ENCODE assay signal across 31 mouse cellular contexts in the genomic region with DNA sequence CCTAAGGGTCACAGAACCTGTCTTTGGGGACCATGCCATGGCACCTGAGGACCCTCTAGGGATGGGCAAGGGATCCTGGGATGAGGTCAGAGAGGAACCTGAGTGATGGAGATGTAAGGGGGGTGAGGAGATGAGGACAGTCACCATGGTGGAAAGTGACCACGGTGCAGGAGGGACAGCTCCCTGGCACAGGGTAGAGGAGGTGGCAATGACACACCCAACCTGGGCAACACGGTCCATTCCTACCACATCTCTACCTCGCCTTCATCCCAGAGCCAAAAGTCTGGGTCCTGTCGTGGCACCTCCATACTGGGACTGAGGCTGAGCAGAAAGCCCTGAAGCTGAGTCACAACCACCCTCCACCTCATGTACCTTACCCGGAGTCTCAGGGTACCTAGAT. TPM values are rescaled to one million over a fixed set of nuclear protein-coding genes. Genes with fewer than 3 reads are reported as not detected.
DNase-seq lines count a peak whose midpoint lies in the region; ATAC-seq and TF ChIP-seq lines count a peak whose summit lies in the region.
"Had no signal": no experiment of that assay in that cellular context is flagged by ENCODE, and none has a peak within 500 bp of the region (broad histone marks: within the 10 kb centered on the region; RNA-seq: fewer than 3 reads in every experiment).

No protein-coding gene starts in this region.

- H3K27ac ChIP-seq in gastrocnemius, adult 2 months: peak overlapping the region; percentile 92
- H3K27ac ChIP-seq in heart, embryonic 13.5 days (replicated peaks): peak overlapping the region; percentile 98
- peak overlapping the region; percentile 99 for H3K27ac ChIP-seq in heart, postnatal 0 days (ENCODE audit: low read depth)
- no peak overlapping the region for H3K27ac ChIP-seq in stomach, embryonic 14.5 days (ENCODE audit: low read length)
- H3K27ac ChIP-seq: embryonic facial prominence, embryonic 10.5 days; hindbrain, postnatal 0 days; kidney, postnatal 0 days; liver, embryonic 13.5 days; midbrain, embryonic 15.5 days had no signal

- WGBS in heart, embryonic 13.5 days: 37% methylated on average over 5 of the region's 5 CpGs
- WGBS in heart, postnatal 0 days: 38% methylated on average over 5 of the region's 5 CpGs
- 77% methylated on average over 5 of the region's 5 CpGs for WGBS in stomach, embryonic 14.5 days

- H3K36me3 ChIP-seq in heart, embryonic 13.5 days: peaks cover 20% of the 10 kb centered on the region
- peaks cover 16% of the 10 kb centered on the region for H3K36me3 ChIP-seq in heart, postnatal 0 days (replicated peaks; ENCODE audit: control insufficient read depth, insufficient read depth, low read length)
- no peaks in the 10 kb centered on the region for H3K36me3 ChIP-seq in stomach, embryonic 14.5 days (ENCODE audit: control insufficient read depth, insufficient read depth, low read length)
- H3K36me3 ChIP-seq: embryonic facial prominence, embryonic 10.5 days; liver, embryonic 13.5 days; midbrain, embryonic 15.5 days had no signal

- H3K4me3 ChIP-seq in gastrocnemius, adult 2 months: peak overlapping the region; percentile 75
- H3K4me3 ChIP-seq in heart, embryonic 13.5 days: peak overlapping the region; percentile 81
- peak overlapping the region; percentile 83 for H3K4me3 ChIP-seq in heart, postnatal 0 days (ENCODE audit: low read depth, low read length)
- no peak overlapping the region for H3K4me3 ChIP-seq in stomach, embryonic 14.5 days (ENCODE audit: low read depth, low read length)
- H3K4me3 ChIP-seq: embryonic facial prominence, embryonic 10.5 days; liver, embryonic 13.5 days; midbrain, embryonic 15.5 days had no signal

- H3K9me3 ChIP-seq in heart, embryonic 13.5 days: no peaks in the 10 kb centered on the region
- no peaks in the 10 kb centered on the region for H3K9me3 ChIP-seq in heart, postnatal 0 days (replicated peaks; ENCODE audit: control insufficient read depth, low read length)
- no peaks in the 10 kb centered on the region for H3K9me3 ChIP-seq in stomach, embryonic 14.5 days (ENCODE audit: control insufficient read depth, low read depth, low read length)
- H3K9me3 ChIP-seq: embryonic facial prominence, embryonic 10.5 days; liver, embryonic 13.5 days; midbrain, embryonic 15.5 days had no signal

- ATAC-seq in heart, embryonic 13.5 days (ENCODE audit: extremely low read depth, insufficient number of reproducible peaks, low FRiP score, low TSS enrichment): no peak
- ATAC-seq in heart, postnatal 0 days (ENCODE audit: insufficient read depth, low read depth): no peak
- no peak for ATAC-seq in stomach, embryonic 14.5 days (ENCODE audit: insufficient number of reproducible peaks, insufficient read depth, low FRiP score, low read depth)
- ATAC-seq: forebrain, postnatal 0 days; hindbrain, postnatal 0 days; midbrain, embryonic 15.5 days had no signal

- no peak for TF ChIP-seq EP300 in heart, postnatal 0 days (IDR thresholded peaks at IDR 0.05; ENCODE audit: low read depth)

- H3K4me1 ChIP-seq in heart, embryonic 13.5 days: peaks cover 73% of the 10 kb centered on the region
- H3K4me1 ChIP-seq in heart, postnatal 0 days (ENCODE audit: control insufficient read depth, insufficient read depth): peaks cover 33% of the 10 kb centered on the region
- peaks cover 33% of the 10 kb centered on the region for H3K4me1 ChIP-seq in stomach, embryonic 14.5 days (ENCODE audit: control insufficient read depth, insufficient read depth, low read length)

- DNase-seq in gastrocnemius, adult 2 months: no peak
- no peak for DNase-seq in gastrocnemius, adult 18-20 months (ENCODE audit: low spot score)
- no peak for DNase-seq in heart, postnatal 25 days (ENCODE audit: low spot score)
- peak; percentile 16 for DNase-seq in heart, postnatal 0 days (ENCODE audit: low spot score)
- DNase-seq in left cerebral cortex, postnatal 36 days (ENCODE audit: low spot score in 2 of 2): no peak
- DNase-seq in cerebellum, adult 11 months: no peak
- DNase-seq: adrenal gland, postnatal 10 days; cerebellum, adult 2 months; forebrain, postnatal 0 days; kidney, adult 18-20 months; layer of hippocampus, adult 9-11 months; liver, embryonic 13.5 days; lung, embryonic 14.5 days; right cerebral cortex, adult 18-20 months; right cerebral cortex, postnatal 4 days; thymus, postnatal 25 days had no signal

- TF ChIP-seq CTCF in gastrocnemius, adult 2 months (IDR thresholded peaks at IDR 0.05): no peak
- TF ChIP-seq CTCF in heart, postnatal 0 days (IDR thresholded peaks at IDR 0.05; ENCODE audit: low read depth): no peak

- peaks cover 5% of the 10 kb centered on the region; the same call in 1 of the 2 replicates for H3K27me3 ChIP-seq in heart, embryonic 13.5 days (replicated peaks)
- H3K27me3 ChIP-seq in heart, postnatal 0 days (ENCODE audit: control insufficient read depth, insufficient read depth, low read length): no peaks in the 10 kb centered on the region
- no peaks in the 10 kb centered on the region for H3K27me3 ChIP-seq in stomach, embryonic 14.5 days (ENCODE audit: control insufficient read depth, insufficient read depth, low read length)
- H3K27me3 ChIP-seq: midbrain, embryonic 15.5 days had no signal

- H3K9ac ChIP-seq in heart, embryonic 13.5 days: peak overlapping the region; percentile 99
- peak overlapping the region; percentile 99 for H3K9ac ChIP-seq in heart, postnatal 0 days (replicated peaks; ENCODE audit: low read depth, low read length)
- H3K9ac ChIP-seq in stomach, embryonic 14.5 days (replicated peaks; ENCODE audit: low read depth, low read length): no peak overlapping the region
- H3K9ac ChIP-seq: forebrain, postnatal 0 days; liver, embryonic 13.5 days; midbrain, embryonic 15.5 days had no signal

- peak overlapping the region; percentile 90 for H3K4me2 ChIP-seq in heart, embryonic 13.5 days
- peak overlapping the region; percentile 77 for H3K4me2 ChIP-seq in heart, postnatal 0 days (ENCODE audit: low read depth, low read length)
- peak overlapping the region; percentile 4; the same call in 1 of the 2 replicates for H3K4me2 ChIP-seq in stomach, embryonic 14.5 days (replicated peaks; ENCODE audit: low read depth, low read length)
- H3K4me2 ChIP-seq: liver, embryonic 13.5 days; midbrain, embryonic 15.5 days had no signal

- intact Hi-C loops in gastrocnemius, adult 2 months (cut with DNase I): no loop called here
- intact Hi-C loops in heart, postnatal 25 days (cut with DNase I): no loop called here
- intact Hi-C loops in left cerebral cortex, postnatal 36 days (cut with DNase I): no loop called here

RNA-seq across cellular contexts. Expression of a gene that starts 2.3 kb away (rescaled TPM):
- 100 to 1,000 TPM; 223 to 468 TPM for total RNA-seq in gastrocnemius, adult 2 months (2021)
- total RNA-seq in gastrocnemius, adult 18-20 months (2021): 100 to 1,000 TPM; 331 to 560 TPM
- polyA plus RNA-seq in heart, embryonic 13.5 days (2015; fragmentation: Nextera tagmentation; extraction: Ambion mirVana): 183 and 184 TPM in 2 replicates
- total RNA-seq in heart, postnatal 25 days (2021): 1,000 to 10,000 TPM; 1,043 to 1,140 TPM
- 556 and 673 TPM in 2 replicates for total RNA-seq in heart, postnatal 0 days (2014; rRNA removed; ENCODE audit: low replicate concordance)
- 195 and 203 TPM in 2 replicates for polyA plus RNA-seq in heart, postnatal 0 days (2015; fragmentation: Nextera tagmentation; extraction: Ambion mirVana)
- polyA plus RNA-seq in stomach, embryonic 14.5 days (2014; fragmentation: Nextera tagmentation; extraction: Ambion mirVana): 4.2 and 4.7 TPM in 2 replicates
- total RNA-seq in left cerebral cortex, postnatal 36 days (2021): under 1 TPM; 0.18 to 0.47 TPM
- total RNA-seq: common myeloid progenitor, adult 5-6 weeks; forebrain, postnatal 0 days; hindbrain, postnatal 0 days had no signal
- polyA plus RNA-seq: embryonic facial prominence, embryonic 10.5 days; forebrain, embryonic 11.5 days; forebrain, postnatal 0 days; hindbrain, embryonic 11.5 days; midbrain, embryonic 15.5 days had no signal

RNA-seq across cellular contexts. Expression of a gene that starts 7.0 kb away (rescaled TPM):
- total RNA-seq in gastrocnemius, adult 2 months (2021): under 1 TPM in 1 of 2 experiments, not detected in 1; 0.25 TPM
- total RNA-seq in gastrocnemius, adult 18-20 months (2021): under 1 TPM in 1 of 2 experiments, not detected in 1; 0.40 TPM
- 0.79 and 0.99 TPM in 2 replicates for polyA plus RNA-seq in heart, embryonic 13.5 days (2015; fragmentation: Nextera tagmentation; extraction: Ambion mirVana)
- 1 to 10 TPM in 1 of 2 experiments, under 1 TPM in 1; 0.60 to 1.5 TPM for total RNA-seq in heart, postnatal 25 days (2021)
- 0.23 and 0.65 TPM in 2 replicates for total RNA-seq in heart, postnatal 0 days (2014; rRNA removed; ENCODE audit: low replicate concordance)
- 0.58 and 0.87 TPM in 2 replicates for polyA plus RNA-seq in heart, postnatal 0 days (2015; fragmentation: Nextera tagmentation; extraction: Ambion mirVana)
- polyA plus RNA-seq in stomach, embryonic 14.5 days (2014; fragmentation: Nextera tagmentation; extraction: Ambion mirVana): not detected in 2 replicates
- total RNA-seq in left cerebral cortex, postnatal 36 days (2021): under 1 TPM in 1 of 2 experiments, not detected in 1; 0.84 TPM
- total RNA-seq: adrenal gland, postnatal 10 days; common myeloid progenitor, adult 5-6 weeks; forebrain, postnatal 0 days; left cerebral cortex, adult 18-20 months; left cerebral cortex, postnatal 25 days had no signal
- polyA plus RNA-seq: cerebellum, adult 2 months; forebrain, embryonic 11.5 days; forebrain, postnatal 0 days; hindbrain, embryonic 11.5 days; large intestine, adult 2 months; liver, embryonic 13.5 days; lung, embryonic 14.5 days; midbrain, embryonic 15.5 days; neural tube, embryonic 14.5 days had no signal

RNA-seq across cellular contexts. Expression of a gene that starts 13.1 kb away (rescaled TPM):
- total RNA-seq in gastrocnemius, adult 2 months (2021): 1 to 10 TPM in 1 of 2 experiments, under 1 TPM in 1; 0.92 to 1.6 TPM
- 1 to 10 TPM in 1 of 2 experiments, under 1 TPM in 1; 0.87 to 1.0 TPM for total RNA-seq in gastrocnemius, adult 18-20 months (2021)
- not detected in 2 replicates for polyA plus RNA-seq in heart, embryonic 13.5 days (2015; fragmentation: Nextera tagmentation; extraction: Ambion mirVana)
- 1 to 10 TPM in 1 of 2 experiments, under 1 TPM in 1; 0.50 to 1.5 TPM for total RNA-seq in heart, postnatal 25 days (2021)
- not detected in 2 replicates for total RNA-seq in heart, postnatal 0 days (2014; rRNA removed; ENCODE audit: low replicate concordance)
- not detected in 2 replicates for polyA plus RNA-seq in heart, postnatal 0 days (2015; fragmentation: Nextera tagmentation; extraction: Ambion mirVana)
- not detected in 2 replicates for polyA plus RNA-seq in stomach, embryonic 14.5 days (2014; fragmentation: Nextera tagmentation; extraction: Ambion mirVana)
- total RNA-seq in left cerebral cortex, postnatal 36 days (2021): 1 to 10 TPM; 4.2 to 5.2 TPM
- total RNA-seq: adrenal gland, postnatal 10 days; common myeloid progenitor, adult 5-6 weeks had no signal
- polyA plus RNA-seq: embryonic facial prominence, embryonic 10.5 days; forebrain, embryonic 11.5 days; hindbrain, embryonic 11.5 days; limb, embryonic 14.5 days; liver, embryonic 13.5 days; lung, embryonic 14.5 days had no signal

RNA-seq across cellular contexts. Expression of a gene that starts 21.6 kb away (rescaled TPM):
- total RNA-seq in gastrocnemius, adult 2 months (2021): 10 to 100 TPM; 30.2 to 30.6 TPM
- 10 to 100 TPM; 29.2 to 32.2 TPM for total RNA-seq in gastrocnemius, adult 18-20 months (2021)
- 23.3 and 23.4 TPM in 2 replicates for polyA plus RNA-seq in heart, embryonic 13.5 days (2015; fragmentation: Nextera tagmentation; extraction: Ambion mirVana)
- total RNA-seq in heart, postnatal 25 days (2021): 10 to 100 TPM; 22.7 to 23.5 TPM
- 28.1 and 32.7 TPM in 2 replicates for total RNA-seq in heart, postnatal 0 days (2014; rRNA removed; ENCODE audit: low replicate concordance)
- 16.2 and 18.1 TPM in 2 replicates for polyA plus RNA-seq in heart, postnatal 0 days (2015; fragmentation: Nextera tagmentation; extraction: Ambion mirVana)
- 30.8 and 30.9 TPM in 2 replicates for polyA plus RNA-seq in stomach, embryonic 14.5 days (2014; fragmentation: Nextera tagmentation; extraction: Ambion mirVana)
- total RNA-seq in left cerebral cortex, postnatal 36 days (2021): 10 to 100 TPM; 41.1 to 42.4 TPM

RNA-seq across cellular contexts. Expression of a gene that starts 24.3 kb away (rescaled TPM):
- total RNA-seq in gastrocnemius, adult 2 months (2021): not detected
- not detected for total RNA-seq in gastrocnemius, adult 18-20 months (2021)
- 0.10 TPM in 1 of 2 replicates, not detected in the other for polyA plus RNA-seq in heart, embryonic 13.5 days (2015; fragmentation: Nextera tagmentation; extraction: Ambion mirVana)
- not detected for total RNA-seq in heart, postnatal 25 days (2021)
- total RNA-seq in heart, postnatal 0 days (2014; rRNA removed; ENCODE audit: low replicate concordance): not detected in 2 replicates
- polyA plus RNA-seq in heart, postnatal 0 days (2015; fragmentation: Nextera tagmentation; extraction: Ambion mirVana): not detected in 2 replicates
- polyA plus RNA-seq in stomach, embryonic 14.5 days (2014; fragmentation: Nextera tagmentation; extraction: Ambion mirVana): 0.16 TPM in 1 of 2 replicates, not detected in the other
- not detected for total RNA-seq in left cerebral cortex, postnatal 36 days (2021)
- total RNA-seq: adrenal gland, postnatal 10 days; common myeloid progenitor, adult 5-6 weeks; gastrocnemius, adult 8-10 months; left cerebral cortex, adult 18-20 months; left cerebral cortex, postnatal 25 days had no signal
- polyA plus RNA-seq: cerebellum, adult 2 months; large intestine, adult 2 months; liver, embryonic 13.5 days; midbrain, embryonic 15.5 days had no signal

Comparison
In these comparisons a context has a peak if more than half of its experiments do, and no peak if none do; other contexts are left out.
1. H3K4me2 ChIP-seq: peak in every context shown above with its lines; median percentile 90 in heart, embryonic 13.5 days; 77 in heart, postnatal 0 days; 4 in stomach, embryonic 14.5 days.
2. RNA of a gene that starts 2.3 kb away (total RNA-seq): 1,043 to 1,140 TPM in heart, postnatal 25 days, 331 to 560 TPM in gastrocnemius, adult 18-20 months, 556 to 673 TPM in heart, postnatal 0 days and 223 to 468 TPM in gastrocnemius, adult 2 months; 0.18 to 0.47 TPM in left cerebral cortex, postnatal 36 days; every median in the first group is over 100 times any median in the second.